In the genomic region with DNA sequence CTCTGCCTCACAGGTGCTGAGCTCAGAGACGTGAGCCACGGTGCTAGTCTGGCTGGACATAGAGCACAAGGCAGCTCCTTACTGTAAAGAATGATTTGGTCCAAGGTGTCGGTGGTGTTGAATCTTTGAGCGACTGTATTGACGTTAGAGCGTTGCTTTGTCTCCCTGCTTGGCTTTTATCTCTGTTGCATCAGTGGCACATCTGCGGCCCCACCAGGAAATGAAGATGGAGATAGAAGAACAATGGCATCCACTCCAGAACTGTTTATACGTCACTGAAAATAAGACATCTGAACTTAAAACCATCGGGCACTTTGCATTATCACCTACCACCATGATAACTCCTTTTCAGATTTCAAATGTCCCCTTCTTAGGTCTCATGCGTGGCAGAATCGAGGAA, we compare ENCODE assay signal across 22 mouse cellular contexts. TPM values are rescaled to one million over a fixed set of nuclear protein-coding genes. Genes with fewer than 3 reads are reported as not detected.
A peak's percentile ranks its signal among the peaks of the same experiment; 100 is the strongest.
DNase-seq lines count a peak whose midpoint lies in the region; ATAC-seq and TF ChIP-seq lines count a peak whose summit lies in the region.
"Had no signal": no experiment of that assay in that cellular context is flagged by ENCODE, and none has a peak within 500 bp of the region (broad histone marks: within the 10 kb centered on the region; RNA-seq: fewer than 3 reads in every experiment).

No protein-coding gene starts in this region.

- H3K4me1 ChIP-seq in intestine, embryonic 16.5 days (ENCODE audit: control insufficient read depth, insufficient read depth, low read length): no peaks in the 10 kb centered on the region
- 0 out of 2 replicates have a peak, but pooled peaks cover 2% of the 10 kb centered on the region for H3K4me1 ChIP-seq in intestine, embryonic 15.5 days (replicated peaks)
- peaks cover 31% of the 10 kb centered on the region for H3K4me1 ChIP-seq in G1E (ENCODE audit: insufficient read depth, low read depth, low read length)
- H3K4me1 ChIP-seq in MEL (ENCODE audit: control insufficient read depth in 1 of 2, insufficient read depth in 2 of 2, low read length in 2 of 2): peaks cover 2 to 18% of the 10 kb centered on the region in 2 experiments; a peak in 3 of 4 replicates
- peaks cover 3% of the 10 kb centered on the region; the same call in 1 of the 2 replicates for H3K4me1 ChIP-seq in liver, postnatal 0 days (ENCODE audit: insufficient read depth)

- intact Hi-C loops in heart, postnatal 36 days (cut with DNase I): no loop called here

- DNase-seq in heart, adult 11 months: peak; percentile 46
- DNase-seq in heart, postnatal 36 days: no peak
- DNase-seq in G1E (ENCODE audit: low spot score): no peak
- peak; percentile 54 for DNase-seq in MEL (ENCODE audit: low read depth, low spot score)
- no peak for DNase-seq in liver, postnatal 0 days
- no peak for DNase-seq in urinary bladder, postnatal 36 days (ENCODE audit: low spot score in 2 of 2)
- DNase-seq: adrenal gland, adult 2 months; adrenal gland, adult 8-10 months; adrenal gland, postnatal 10 days; adrenal gland, postnatal 14 days; adrenal gland, postnatal 25 days; adrenal gland, postnatal 36 days; B cell, adult 2 months; cerebellum, adult 11 months; cerebellum, adult 11-12 months; cerebellum, adult 18-20 months; cerebellum, adult 2 months had no signal

- TF ChIP-seq RAD21 in MEL (IDR thresholded peaks at IDR 0.05; ENCODE audit: low read depth, low read length): no peak

- H3K9ac ChIP-seq in intestine, embryonic 16.5 days (ENCODE audit: low read depth, low read length): no peak overlapping the region
- H3K9ac ChIP-seq in intestine, embryonic 15.5 days: no peak overlapping the region
- H3K9ac ChIP-seq in MEL (ENCODE audit: control insufficient read depth, low read depth, low read length, poor library complexity, severe bottlenecking): peak overlapping the region; percentile 36; the same call in 1 of the 2 replicates
- no peak overlapping the region for H3K9ac ChIP-seq in liver, postnatal 0 days (replicated peaks)

- 82% methylated on average over 11 of the region's 11 CpGs for WGBS in intestine, embryonic 16.5 days
- 87% methylated on average over 11 of the region's 11 CpGs for WGBS in intestine, embryonic 15.5 days
- 66% methylated on average over 11 of the region's 11 CpGs for WGBS in liver, postnatal 0 days (ENCODE audit: insufficient replicate concordance)

- no peak overlapping the region for H3K4me2 ChIP-seq in intestine, embryonic 16.5 days (ENCODE audit: low read depth, low read length)
- no peak overlapping the region for H3K4me2 ChIP-seq in intestine, embryonic 15.5 days (replicated peaks)
- H3K4me2 ChIP-seq in liver, postnatal 0 days (ENCODE audit: low read depth, low read length): no peak overlapping the region

- TF ChIP-seq CTCF in G1E (IDR thresholded peaks at IDR 0.05; ENCODE audit: low read depth, low read length) (no peak), MEL (IDR thresholded peaks at IDR 0.05 in 2 of 3, conservative IDR thresholded peaks at IDR 0.05 in 1 of 3; ENCODE audit: control insufficient read depth in 1 of 3, insufficient read depth in 1 of 3, low read depth in 2 of 3, low read length in 3 of 3, poor library complexity in 1 of 3, severe bottlenecking in 1 of 3) (no peak)
- no peak for TF ChIP-seq CTCF in liver, postnatal 0 days (IDR thresholded peaks at IDR 0.05; ENCODE audit: low read depth)

- no peaks in the 10 kb centered on the region for H3K79me2 ChIP-seq in MEL (ENCODE audit: control insufficient read depth, insufficient read depth, low read length, poor library complexity)

- H3K27me3 ChIP-seq in intestine, embryonic 16.5 days (replicated peaks; ENCODE audit: control insufficient read depth, insufficient read depth, low read length): no peaks in the 10 kb centered on the region
- H3K27me3 ChIP-seq in intestine, embryonic 15.5 days (replicated peaks): no peaks in the 10 kb centered on the region
- H3K27me3 ChIP-seq in G1E (ENCODE audit: insufficient read depth, low read length) (no peaks in the 10 kb centered on the region), MEL (ENCODE audit: control insufficient read depth in 1 of 2, insufficient read depth in 2 of 2, low read length in 2 of 2) (no peaks in the 10 kb centered on the region)
- H3K27me3 ChIP-seq in liver, postnatal 0 days (ENCODE audit: insufficient read depth, low read length): no peaks in the 10 kb centered on the region
- H3K27me3 ChIP-seq: Patski had no signal

- ATAC-seq in intestine, embryonic 16.5 days: peak; percentile 17; the same call in 1 of the 2 replicates
- ATAC-seq in intestine, embryonic 15.5 days: no peak
- ATAC-seq in G1E (ENCODE audit: extremely low read depth, insufficient number of reproducible peaks, low FRiP score, poor library complexity, severe bottlenecking): peak; percentile 78; the same call in 1 of the 2 replicates
- no peak for ATAC-seq in liver, postnatal 0 days
- ATAC-seq: activated CD4-positive, CD25-positive, alpha-beta regulatory T cell, adult 4 months; CD4-positive, CD25-positive, alpha-beta regulatory T cell, adult 4 months had no signal

- no peaks in the 10 kb centered on the region for H3K9me3 ChIP-seq in intestine, embryonic 16.5 days (ENCODE audit: control insufficient read depth, low read length)
- no peaks in the 10 kb centered on the region for H3K9me3 ChIP-seq in intestine, embryonic 15.5 days
- H3K9me3 ChIP-seq in G1E (replicated peaks): no peaks in the 10 kb centered on the region
- H3K9me3 ChIP-seq in MEL (replicated peaks; ENCODE audit: insufficient read depth, low read length): no peaks in the 10 kb centered on the region
- H3K9me3 ChIP-seq in liver, postnatal 0 days (ENCODE audit: low read length): no peaks in the 10 kb centered on the region

- no peak overlapping the region for H3K4me3 ChIP-seq in intestine, embryonic 16.5 days (ENCODE audit: low read length)
- H3K4me3 ChIP-seq in intestine, embryonic 15.5 days (replicated peaks): no peak overlapping the region
- H3K4me3 ChIP-seq in G1E (ENCODE audit: low read depth, low read length) (no peak overlapping the region; the same call in 1 of the 2 replicates), MEL (ENCODE audit: control insufficient read depth in 1 of 2, insufficient read depth in 1 of 2, low read depth in 2 of 2, low read length in 2 of 2) (peak overlapping the region in 1 of 2 experiments; percentile 40; a peak in 2 of 4 replicates)
- H3K4me3 ChIP-seq in liver, postnatal 0 days (ENCODE audit: low read depth, low read length): no peak overlapping the region

- TF ChIP-seq EP300 in MEL (IDR thresholded peaks at IDR 0.05; ENCODE audit: low read depth in 1 of 2, low read length in 2 of 2): peak; percentile 48 to 78
- no peak for TF ChIP-seq EP300 in liver, postnatal 0 days (IDR thresholded peaks at IDR 0.05; ENCODE audit: low read depth)

- no peak for TF ChIP-seq POLR2A in MEL (IDR thresholded peaks at IDR 0.05; ENCODE audit: control insufficient read depth in 1 of 2, insufficient read depth in 1 of 2, low read depth in 1 of 2, low read length in 2 of 2, poor library complexity in 1 of 2)

- H3K36me3 ChIP-seq in intestine, embryonic 16.5 days (ENCODE audit: control insufficient read depth, insufficient read depth, low read length): no peaks in the 10 kb centered on the region
- H3K36me3 ChIP-seq in intestine, embryonic 15.5 days: no peaks in the 10 kb centered on the region
- no peaks in the 10 kb centered on the region for H3K36me3 ChIP-seq in G1E (replicated peaks)
- H3K36me3 ChIP-seq in MEL (ENCODE audit: control insufficient read depth in 1 of 2, insufficient read depth in 2 of 2, low read length in 2 of 2): peaks cover 0 to 10% of the 10 kb centered on the region in 2 experiments; a peak in 2 of 4 replicates
- no peaks in the 10 kb centered on the region for H3K36me3 ChIP-seq in liver, postnatal 0 days (replicated peaks; ENCODE audit: insufficient read depth, low read length)

- H3K27ac ChIP-seq in intestine, embryonic 16.5 days (ENCODE audit: low read length): no peak overlapping the region
- no peak overlapping the region for H3K27ac ChIP-seq in intestine, embryonic 15.5 days
- peak overlapping the region; percentile 64 for H3K27ac ChIP-seq in MEL (ENCODE audit: control insufficient read depth, low read depth, low read length)
- H3K27ac ChIP-seq in liver, postnatal 0 days (ENCODE audit: low read depth): no peak overlapping the region

TF ChIP-seq in MEL, 35 proteins besides CTCF, POLR2A, EP300 and RAD21:
- TF ChIP-seq SMC3 (IDR thresholded peaks at IDR 0.05; ENCODE audit: low read depth, low read length) (no peak), GATA1 (IDR thresholded peaks at IDR 0.05; ENCODE audit: low read depth, low read length) (peak; percentile 83), SIN3A (IDR thresholded peaks at IDR 0.05; ENCODE audit: low read length) (peak; percentile 60), TCF12 (IDR thresholded peaks at IDR 0.05; ENCODE audit: low read depth, low read length) (peak; percentile 79), ETS1 (IDR thresholded peaks at IDR 0.05; ENCODE audit: low read depth, low read length) (peak; percentile 70; the same call in 1 of the 2 replicates), TAL1 (IDR thresholded peaks at IDR 0.05; ENCODE audit: low read length) (peak; percentile 74), USF1 (IDR thresholded peaks at IDR 0.05; ENCODE audit: low read depth, low read length) (no peak), NRF1 (IDR thresholded peaks at IDR 0.05; ENCODE audit: insufficient read depth, low read depth, low read length, poor library complexity, severe bottlenecking) (no peak), RCOR1 (IDR thresholded peaks at IDR 0.05; ENCODE audit: low read depth, low read length) (peak; percentile 70), ZNF384 (IDR thresholded peaks at IDR 0.05; ENCODE audit: low read depth, low read length) (no peak)

RNA-seq across cellular contexts. Expression of a gene that starts 3.0 kb away (rescaled TPM):
- total RNA-seq in heart, postnatal 36 days (2021): 100 to 1,000 TPM; 127 to 131 TPM
- 162 and 169 TPM in 2 replicates for polyA plus RNA-seq in intestine, embryonic 16.5 days (2015; fragmentation: Nextera tagmentation; extraction: Ambion mirVana)
- polyA plus RNA-seq in intestine, embryonic 15.5 days (2015; fragmentation: Nextera tagmentation; extraction: Ambion mirVana): 171 and 194 TPM in 2 replicates
- total RNA-seq in G1E (2014; fragmentation: Nextera tagmentation) (963 and 1,004 TPM in 2 replicates), G1E (2017) (415 and 523 TPM in 2 replicates), MEL (2012; rRNA removed) (326 and 387 TPM in 2 replicates)
- polyA plus RNA-seq in G1E (2012) (728 and 853 TPM in 2 replicates), MEL (2012; ENCODE audit: insufficient read depth in 1 of 2, insufficient read length in 2 of 2, low read depth in 1 of 2, low replicate concordance in 2 of 2, missing spikeins in 1 of 2) (1,000 to 10,000 TPM in 1 of 2 experiments, 100 to 1,000 TPM in 1; 921 to 2,567 TPM)
- polyA plus RNA-seq in liver, postnatal 0 days (2015; fragmentation: Nextera tagmentation; extraction: Ambion mirVana): 140 and 150 TPM in 2 replicates

Comparison
In these comparisons a context has a peak if more than half of its experiments do, and no peak if none do; other contexts are left out.
1. DNase-seq: peak in heart, adult 11 months (single experiment) and MEL (single experiment); none in heart, postnatal 36 days (0 of 2), G1E (single experiment), liver, postnatal 0 days (single experiment) and urinary bladder, postnatal 36 days (0 of 2).
2. ATAC-seq: peak in intestine, embryonic 16.5 days (single experiment) and G1E (single experiment); none in intestine, embryonic 15.5 days (single experiment) and liver, postnatal 0 days (single experiment).